Comparison of ENCODE assay signal across 21 mouse cellular contexts in the genomic region with DNA sequence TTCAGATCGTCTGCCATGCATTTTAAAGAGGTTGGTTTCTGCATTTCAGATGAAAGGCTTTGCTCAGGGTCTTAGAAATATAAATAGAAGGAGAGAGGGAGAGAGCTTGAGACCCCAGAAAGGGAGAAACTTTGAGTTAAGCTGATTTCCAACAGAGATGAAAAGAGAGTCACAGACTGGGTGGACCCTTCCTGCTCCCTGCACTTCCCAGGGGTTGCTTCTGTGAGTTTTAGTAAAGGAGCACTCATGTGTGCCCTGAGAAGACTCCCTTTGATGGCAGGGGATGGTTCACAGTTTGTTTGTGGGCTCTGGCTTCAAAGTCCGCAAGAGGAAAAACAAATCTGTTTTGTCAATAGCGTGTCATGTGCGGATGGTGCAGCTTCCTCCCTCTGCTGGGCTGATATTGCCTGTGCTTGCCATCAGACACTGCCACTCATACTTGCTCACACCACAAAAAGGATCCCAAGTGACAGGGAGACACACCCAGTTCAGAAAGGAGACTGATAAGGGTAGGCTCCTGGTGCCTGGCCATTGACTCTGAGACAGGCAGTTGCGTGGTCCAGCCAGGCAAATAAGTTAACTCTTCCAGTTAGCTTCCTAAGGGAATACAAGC.
A peak's percentile ranks its signal among the peaks of the same experiment; 100 is the strongest.
DNase-seq lines count a peak whose midpoint lies in the region; ATAC-seq and TF ChIP-seq lines count a peak whose summit lies in the region.
"Had no signal": no experiment of that assay in that cellular context is flagged by ENCODE, and none has a peak within 500 bp of the region (broad histone marks: within the 10 kb centered on the region; RNA-seq: fewer than 3 reads in every experiment).

No protein-coding gene starts in this region.

- no peak for DNase-seq in midbrain, embryonic 10.5 days (ENCODE audit: low spot score)
- peak; percentile 11 for DNase-seq in midbrain, embryonic 14.5 days
- DNase-seq in testis, postnatal 14 days (ENCODE audit: low spot score): no peak
- DNase-seq: adrenal gland, adult 2 months; adrenal gland, postnatal 36 days; B cell, adult 2 months; cerebellum, adult 2 months; cerebellum, postnatal 14 days; heart, adult 2 months; heart, postnatal 4 days; kidney, adult 9 months; kidney, postnatal 10 days had no signal

- no peaks in the 10 kb centered on the region for H3K9me3 ChIP-seq in intestine, postnatal 0 days (ENCODE audit: control insufficient read depth)
- H3K9me3 ChIP-seq in intestine, embryonic 16.5 days (ENCODE audit: control insufficient read depth, low read length): no peaks in the 10 kb centered on the region
- no peaks in the 10 kb centered on the region for H3K9me3 ChIP-seq in midbrain, embryonic 10.5 days (replicated peaks)
- no peaks in the 10 kb centered on the region for H3K9me3 ChIP-seq in midbrain, embryonic 14.5 days (ENCODE audit: control insufficient read depth, low read length)
- no peaks in the 10 kb centered on the region for H3K9me3 ChIP-seq in hindbrain, embryonic 13.5 days
- H3K9me3 ChIP-seq: heart, embryonic 12.5 days; intestine, embryonic 15.5 days; limb, embryonic 13.5 days; lung, embryonic 15.5 days had no signal

- no peaks in the 10 kb centered on the region for H3K27me3 ChIP-seq in intestine, postnatal 0 days (replicated peaks; ENCODE audit: control insufficient read depth, insufficient read depth, low read length)
- H3K27me3 ChIP-seq in intestine, embryonic 16.5 days (replicated peaks; ENCODE audit: control insufficient read depth, insufficient read depth, low read length): no peaks in the 10 kb centered on the region
- no peaks in the 10 kb centered on the region for H3K27me3 ChIP-seq in midbrain, embryonic 10.5 days (ENCODE audit: low read depth, poor library complexity, severe bottlenecking)
- H3K27me3 ChIP-seq in midbrain, embryonic 14.5 days (ENCODE audit: control insufficient read depth, insufficient read depth, low read length): no peaks in the 10 kb centered on the region
- H3K27me3 ChIP-seq in hindbrain, embryonic 13.5 days: no peaks in the 10 kb centered on the region
- H3K27me3 ChIP-seq: heart, embryonic 12.5 days; intestine, embryonic 15.5 days; limb, embryonic 13.5 days; lung, embryonic 15.5 days had no signal

- H3K27ac ChIP-seq in intestine, postnatal 0 days (ENCODE audit: low read depth, low read length): no peak overlapping the region
- H3K27ac ChIP-seq in intestine, embryonic 16.5 days (ENCODE audit: low read length): no peak overlapping the region
- peak overlapping the region; percentile 55 for H3K27ac ChIP-seq in midbrain, embryonic 10.5 days (replicated peaks)
- H3K27ac ChIP-seq in midbrain, embryonic 14.5 days (replicated peaks; ENCODE audit: low read depth, low read length): no peak overlapping the region
- no peak overlapping the region for H3K27ac ChIP-seq in hindbrain, embryonic 13.5 days
- H3K27ac ChIP-seq: heart, adult 2 months; intestine, embryonic 15.5 days; limb, embryonic 13.5 days; lung, embryonic 15.5 days had no signal

- no peak overlapping the region for H3K9ac ChIP-seq in intestine, postnatal 0 days (ENCODE audit: low read depth, low read length)
- H3K9ac ChIP-seq in intestine, embryonic 16.5 days (ENCODE audit: low read depth, low read length): no peak overlapping the region
- no peak overlapping the region for H3K9ac ChIP-seq in midbrain, embryonic 14.5 days (replicated peaks; ENCODE audit: low read length)
- no peak overlapping the region for H3K9ac ChIP-seq in hindbrain, embryonic 13.5 days
- H3K9ac ChIP-seq: heart, embryonic 12.5 days; intestine, embryonic 15.5 days; limb, embryonic 13.5 days; lung, embryonic 15.5 days had no signal

- no peak for ATAC-seq in intestine, postnatal 0 days
- no peak for ATAC-seq in intestine, embryonic 16.5 days
- peak; percentile 27; the same call in 1 of the 2 replicates for ATAC-seq in midbrain, embryonic 14.5 days (ENCODE audit: low FRiP score, low TSS enrichment)
- no peak for ATAC-seq in hindbrain, embryonic 13.5 days (ENCODE audit: low FRiP score)
- ATAC-seq: hindbrain, embryonic 16.5 days; intestine, embryonic 15.5 days had no signal

- WGBS in intestine, postnatal 0 days: 23% methylated on average over 5 of the region's 5 CpGs
- WGBS in intestine, embryonic 16.5 days: 24% methylated on average over 5 of the region's 5 CpGs
- 11% methylated on average over 5 of the region's 5 CpGs for WGBS in midbrain, embryonic 10.5 days
- WGBS in midbrain, embryonic 14.5 days: 6% methylated on average over 5 of the region's 5 CpGs
- 35% methylated on average over 5 of the region's 5 CpGs for WGBS in hindbrain, embryonic 13.5 days

- no peaks in the 10 kb centered on the region for H3K4me1 ChIP-seq in intestine, postnatal 0 days (replicated peaks; ENCODE audit: control insufficient read depth, insufficient read depth, low read length)
- H3K4me1 ChIP-seq in intestine, embryonic 16.5 days (ENCODE audit: control insufficient read depth, insufficient read depth, low read length): no peaks in the 10 kb centered on the region
- peaks cover 19% of the 10 kb centered on the region for H3K4me1 ChIP-seq in midbrain, embryonic 10.5 days
- H3K4me1 ChIP-seq in midbrain, embryonic 14.5 days (ENCODE audit: control insufficient read depth, insufficient read depth, low read length): no peaks in the 10 kb centered on the region
- no peaks in the 10 kb centered on the region for H3K4me1 ChIP-seq in hindbrain, embryonic 13.5 days (replicated peaks)
- H3K4me1 ChIP-seq: heart, embryonic 12.5 days; intestine, embryonic 15.5 days; limb, embryonic 13.5 days; lung, embryonic 15.5 days had no signal

- no peak overlapping the region for H3K4me2 ChIP-seq in intestine, postnatal 0 days (replicated peaks; ENCODE audit: low read depth)
- no peak overlapping the region for H3K4me2 ChIP-seq in intestine, embryonic 16.5 days (ENCODE audit: low read depth, low read length)
- H3K4me2 ChIP-seq in midbrain, embryonic 14.5 days (ENCODE audit: low read length): no peak overlapping the region
- no peak overlapping the region for H3K4me2 ChIP-seq in hindbrain, embryonic 13.5 days
- H3K4me2 ChIP-seq: heart, embryonic 12.5 days; intestine, embryonic 15.5 days; limb, embryonic 13.5 days; liver, embryonic 11.5 days; lung, embryonic 15.5 days had no signal

- H3K4me3 ChIP-seq in intestine, postnatal 0 days (ENCODE audit: low read depth, low read length): no peak overlapping the region
- no peak overlapping the region for H3K4me3 ChIP-seq in intestine, embryonic 16.5 days (ENCODE audit: low read length)
- no peak overlapping the region for H3K4me3 ChIP-seq in midbrain, embryonic 10.5 days
- H3K4me3 ChIP-seq in midbrain, embryonic 14.5 days (replicated peaks; ENCODE audit: low read depth, low read length): no peak overlapping the region
- H3K4me3 ChIP-seq in hindbrain, embryonic 13.5 days: no peak overlapping the region
- H3K4me3 ChIP-seq: heart, adult 2 months; heart, embryonic 12.5 days; intestine, embryonic 15.5 days; limb, embryonic 13.5 days; lung, embryonic 15.5 days had no signal

- 0 out of 2 replicates have a peak, but pooled peaks have one; percentile 1 for TF ChIP-seq CTCF in intestine, postnatal 0 days (IDR thresholded peaks at IDR 0.05; ENCODE audit: low read depth)

- no peaks in the 10 kb centered on the region for H3K36me3 ChIP-seq in intestine, postnatal 0 days (ENCODE audit: control insufficient read depth, insufficient read depth)
- H3K36me3 ChIP-seq in intestine, embryonic 16.5 days (ENCODE audit: control insufficient read depth, insufficient read depth, low read length): no peaks in the 10 kb centered on the region
- H3K36me3 ChIP-seq in midbrain, embryonic 10.5 days: no peaks in the 10 kb centered on the region
- H3K36me3 ChIP-seq in midbrain, embryonic 14.5 days (ENCODE audit: control insufficient read depth, insufficient read depth, low read length): no peaks in the 10 kb centered on the region
- no peaks in the 10 kb centered on the region for H3K36me3 ChIP-seq in hindbrain, embryonic 13.5 days
- H3K36me3 ChIP-seq: heart, embryonic 12.5 days; intestine, embryonic 15.5 days; limb, embryonic 13.5 days; lung, embryonic 15.5 days had no signal
